Mouse (Mus musculus) right cerebral cortex, adult 18-20 months (tissue): ENCODE measurements at regions not wholly inside any gene's neighbourhood (a gene's known extent, or its start where the extent isn't known, plus 50 kb on each side); places are given as distances from the start of the nearest gene placed in this dataset.

Experiments
- DNase-seq: peaks from one replicate; pipeline ENCODE4 v3.0.0; 2022; ENCODE audit warnings: mixed read lengths

GRCm38 (mm10) chr16:93116111-93116969, 290.4 kb upstream of the Runx1 start:
- peak; percentile 69 for DNase-seq

GRCm38 (mm10) chr16:93110912-93111311, 285.0 kb upstream of the Runx1 start:
- DNase-seq, result no peak

GRCm38 (mm10) chr16:93110451-93110850, 284.5 kb upstream of the Runx1 start:
- DNase-seq, result no peak

- DNase-seq, result peak; percentile 8
Observed at GRCm38 (mm10) chr16:93109683-93110407, 283.9 kb upstream of the Runx1 start.

DNA sequence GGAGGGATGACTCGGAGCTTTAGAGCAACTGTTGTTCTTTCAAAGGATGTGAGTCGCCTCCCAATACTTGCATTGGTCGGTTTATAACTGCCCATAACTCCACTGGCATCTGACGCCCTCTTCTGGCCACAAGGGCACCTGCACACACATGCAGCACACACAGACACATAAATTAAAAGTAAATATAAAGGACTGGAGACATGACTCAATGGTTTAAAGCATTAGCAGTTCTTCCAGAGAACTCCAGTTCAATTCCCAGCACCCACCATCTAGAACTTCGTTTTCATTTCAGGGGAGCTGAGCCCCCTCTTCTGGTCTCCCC, 281.5 kb upstream of the Runx1 start:
- DNase-seq, result no peak

GRCm38 (mm10) chr16:93106811-93107523, 281.0 kb upstream of the Runx1 start:
- no peak for DNase-seq

GRCm38 (mm10) chr16:93102174-93102573, 276.2 kb upstream of the Runx1 start:
- no peak for DNase-seq

DNA sequence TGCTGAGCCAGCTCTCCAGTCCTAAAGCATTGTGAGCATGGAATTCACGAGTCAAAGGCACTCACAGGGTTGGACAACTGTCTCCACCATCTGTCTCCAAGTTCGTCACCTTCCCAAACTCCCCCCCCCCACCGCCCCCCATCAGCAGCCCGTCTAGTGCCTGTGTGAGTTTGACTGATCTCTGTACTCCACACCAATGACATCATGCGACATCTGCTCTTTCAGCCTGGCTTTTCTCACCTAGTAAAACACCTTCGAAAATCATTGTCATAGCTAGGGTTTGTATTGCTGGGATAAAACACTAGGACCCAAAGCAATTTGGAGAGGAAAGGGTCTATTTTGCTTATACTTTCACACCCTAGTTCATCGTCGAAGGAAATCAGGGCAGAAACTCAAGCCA, 272.1 kb upstream of the Runx1 start:
- no peak for DNase-seq

GRCm38 (mm10) chr16:93096175-93096574, 270.2 kb upstream of the Runx1 start:
- DNase-seq, result no peak

DNA sequence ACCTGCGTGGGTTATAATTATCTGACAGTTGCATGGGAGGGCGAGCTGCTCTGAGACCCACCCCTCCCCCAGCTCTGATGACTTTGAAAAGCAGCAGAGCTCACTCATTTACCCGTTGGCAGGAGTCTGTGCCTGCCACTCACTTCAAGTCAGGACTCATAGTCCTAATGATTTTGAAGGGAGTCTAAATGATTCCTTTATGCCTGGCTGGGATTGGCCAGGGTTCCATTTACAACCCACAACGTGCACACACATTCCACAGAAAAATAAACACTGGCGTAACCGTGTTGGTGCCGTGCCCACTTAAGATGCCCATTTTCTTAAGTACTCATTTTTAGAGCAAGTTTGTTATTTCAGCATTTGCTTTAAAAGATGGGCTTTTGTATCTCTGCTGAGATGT, 266.8 kb upstream of the Runx1 start:
- DNase-seq, result no peak

DNA sequence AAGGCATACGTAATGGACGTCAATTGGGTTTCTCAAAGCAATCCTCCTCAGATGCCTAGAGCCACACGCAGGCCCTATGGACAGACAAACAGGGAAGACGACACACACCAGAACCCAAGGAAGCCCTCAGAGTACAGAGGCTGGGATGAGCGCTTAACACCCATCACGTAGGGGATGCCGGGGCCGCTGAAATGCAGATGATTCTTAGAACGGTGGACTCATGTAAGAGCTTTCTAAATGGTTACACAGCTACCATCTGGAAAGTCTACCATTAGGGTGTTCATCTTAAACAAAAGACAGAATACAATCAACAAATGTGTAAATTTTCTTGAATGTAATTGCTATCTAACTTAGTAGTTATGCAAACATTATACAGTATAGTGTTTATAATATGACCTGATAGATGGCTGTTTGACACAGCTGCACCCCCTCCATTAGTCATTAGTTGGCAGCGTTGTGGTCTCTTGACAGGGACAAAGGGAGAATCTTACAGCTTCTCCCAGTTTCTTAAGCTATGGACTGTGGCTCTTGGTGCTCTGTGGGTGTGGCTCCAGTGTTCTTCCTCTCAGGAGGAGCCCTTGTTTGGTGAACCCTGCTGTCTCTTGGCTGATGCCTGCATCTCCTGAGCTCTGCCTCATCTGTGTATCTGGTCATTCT, 259.4 kb upstream of the Runx1 start:
- no peak for DNase-seq

DNA sequence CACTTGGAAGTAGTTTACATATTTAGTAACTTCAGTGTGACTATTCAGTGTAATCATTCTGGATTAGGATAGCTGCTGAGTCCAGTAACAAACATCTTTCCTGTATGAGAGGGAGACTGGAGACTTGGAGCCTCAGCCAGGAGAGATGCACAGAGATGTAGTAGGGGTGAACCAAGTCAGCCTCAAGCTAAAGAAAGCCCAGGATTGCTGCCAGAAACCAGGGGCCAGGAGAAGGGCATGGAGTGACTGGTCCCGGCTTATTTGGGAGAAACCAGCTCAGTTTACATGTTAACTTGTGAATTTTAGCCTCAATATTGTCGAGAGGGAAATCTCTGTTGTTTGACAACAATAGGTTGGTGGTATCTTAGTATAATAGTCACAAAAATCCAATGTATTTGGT, 257.8 kb upstream of the Runx1 start:
- no peak for DNase-seq

GRCm38 (mm10) chr16:93083142-93083541, 257.2 kb upstream of the Runx1 start:
- no peak for DNase-seq

DNA sequence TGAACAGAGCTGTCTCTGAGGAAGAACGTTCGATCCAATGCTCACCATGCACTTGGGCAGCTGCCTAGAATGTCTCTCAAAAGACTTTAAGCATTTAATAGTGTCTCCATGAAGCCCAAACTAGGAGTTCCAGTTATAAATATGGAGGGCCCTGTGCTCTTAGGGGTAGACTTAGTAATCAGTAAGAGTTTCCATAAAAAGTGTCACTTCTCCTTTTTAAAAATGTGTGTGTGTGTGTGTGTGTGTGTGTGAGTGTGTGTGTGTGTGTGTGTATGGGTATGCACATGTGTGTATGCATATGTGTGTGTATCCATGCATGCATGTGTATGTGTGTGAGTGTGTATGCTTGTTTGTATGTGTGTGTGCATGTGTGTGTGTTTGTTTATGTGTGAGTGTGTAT, 255.6 kb upstream of the Runx1 start:
- no peak for DNase-seq

- DNase-seq, result no peak
Observed at GRCm38 (mm10) chr16:93079660-93080390, 253.9 kb upstream of the Runx1 start.

GRCm38 (mm10) chr16:93078909-93079308, 253.0 kb upstream of the Runx1 start:
- no peak for DNase-seq

DNA sequence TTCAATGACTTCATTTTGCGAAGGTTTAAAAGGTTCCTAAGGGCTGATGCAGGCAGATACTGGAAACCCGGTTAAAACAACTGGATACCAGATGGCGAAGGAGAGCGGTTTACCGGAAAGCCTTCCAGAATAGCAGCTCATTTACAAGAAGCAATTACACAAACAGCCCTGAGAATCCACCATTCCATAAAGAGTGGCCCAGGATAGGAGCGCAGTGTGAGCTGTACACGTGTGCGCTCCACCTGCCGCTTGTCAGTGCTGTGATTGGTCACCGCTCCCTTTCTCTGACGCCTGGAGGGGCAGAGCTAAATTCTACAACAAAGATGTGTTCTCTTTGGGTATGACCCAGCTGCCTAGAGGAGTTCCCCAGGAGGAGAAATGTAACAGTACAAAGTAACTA, 249.5 kb upstream of the Runx1 start:
- DNase-seq, result no peak

- DNase-seq, result no peak
Observed at GRCm38 (mm10) chr16:93072156-93072555, 246.2 kb upstream of the Runx1 start.

GRCm38 (mm10) chr16:93071726-93072125, 245.8 kb upstream of the Runx1 start:
- no peak for DNase-seq

GRCm38 (mm10) chr16:93066821-93067220, 240.9 kb upstream of the Runx1 start:
- DNase-seq, result no peak

GRCm38 (mm10) chr16:93061475-93062179, 235.7 kb upstream of the Runx1 start:
- no peak for DNase-seq

- DNase-seq, result no peak
Observed at GRCm38 (mm10) chr16:93056295-93056694, 230.3 kb upstream of the Runx1 start.
